Mouse (Mus musculus): ENCODE results near the gene Dennd5a. TPM values are rescaled to one million over a fixed set of nuclear protein-coding genes. Genes with fewer than 3 reads are reported as not detected.

Gene Dennd5a
- polyA plus RNA-seq, 1 experiment from 2014 or later, result 31.6 TPM

DNA sequence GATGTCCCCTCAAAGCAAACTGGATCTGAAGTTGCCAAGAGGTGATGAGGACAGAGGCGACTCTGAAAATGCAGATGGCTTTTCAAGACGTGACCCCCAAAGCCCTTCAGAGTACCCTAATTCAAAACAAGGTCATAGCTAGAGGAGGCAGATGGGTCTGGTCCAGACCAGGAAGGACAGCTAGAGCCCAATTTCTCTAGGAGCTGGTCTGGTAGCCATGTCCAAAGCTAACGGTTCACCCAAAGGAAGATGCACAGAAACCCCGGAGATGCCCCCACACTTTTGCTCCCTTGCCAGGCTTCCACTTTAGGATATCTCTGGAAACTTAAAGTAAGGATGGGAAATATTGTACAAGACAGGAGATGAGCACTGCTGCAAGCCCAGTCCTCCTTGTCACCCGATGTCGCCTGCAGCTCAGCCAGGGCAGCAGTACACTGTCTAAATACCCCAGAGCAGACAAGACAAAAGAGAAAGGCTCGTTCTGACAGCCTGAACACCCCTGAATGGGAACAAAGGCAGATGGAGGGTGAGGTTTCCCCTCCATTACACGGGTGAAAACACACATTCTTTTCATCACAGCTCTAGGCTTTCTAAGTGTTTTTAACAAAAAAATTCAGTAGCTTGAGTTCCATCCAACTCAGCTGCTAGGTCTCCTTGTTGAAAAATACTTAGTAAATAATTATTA is 110.4 kb downstream of the Dennd5a start:
- H3K36me3 ChIP-seq, result no peaks in the 10 kb centered on the region
- no peaks in the 10 kb centered on the region for H3K4me1 ChIP-seq
- WGBS, result 58% methylated on average over 8 of the region's 8 CpGs
- no peak overlapping the region for H3K4me2 ChIP-seq
- ATAC-seq (replicated peaks; ENCODE audit: low FRiP score), result no peak
- no peak overlapping the region for H3K4me3 ChIP-seq (replicated peaks)
- no peak overlapping the region for H3K27ac ChIP-seq
- H3K27me3 ChIP-seq, result no peaks in the 10 kb centered on the region
- H3K9ac ChIP-seq, result no peak overlapping the region
- no peaks in the 10 kb centered on the region for H3K9me3 ChIP-seq (replicated peaks)

DNA sequence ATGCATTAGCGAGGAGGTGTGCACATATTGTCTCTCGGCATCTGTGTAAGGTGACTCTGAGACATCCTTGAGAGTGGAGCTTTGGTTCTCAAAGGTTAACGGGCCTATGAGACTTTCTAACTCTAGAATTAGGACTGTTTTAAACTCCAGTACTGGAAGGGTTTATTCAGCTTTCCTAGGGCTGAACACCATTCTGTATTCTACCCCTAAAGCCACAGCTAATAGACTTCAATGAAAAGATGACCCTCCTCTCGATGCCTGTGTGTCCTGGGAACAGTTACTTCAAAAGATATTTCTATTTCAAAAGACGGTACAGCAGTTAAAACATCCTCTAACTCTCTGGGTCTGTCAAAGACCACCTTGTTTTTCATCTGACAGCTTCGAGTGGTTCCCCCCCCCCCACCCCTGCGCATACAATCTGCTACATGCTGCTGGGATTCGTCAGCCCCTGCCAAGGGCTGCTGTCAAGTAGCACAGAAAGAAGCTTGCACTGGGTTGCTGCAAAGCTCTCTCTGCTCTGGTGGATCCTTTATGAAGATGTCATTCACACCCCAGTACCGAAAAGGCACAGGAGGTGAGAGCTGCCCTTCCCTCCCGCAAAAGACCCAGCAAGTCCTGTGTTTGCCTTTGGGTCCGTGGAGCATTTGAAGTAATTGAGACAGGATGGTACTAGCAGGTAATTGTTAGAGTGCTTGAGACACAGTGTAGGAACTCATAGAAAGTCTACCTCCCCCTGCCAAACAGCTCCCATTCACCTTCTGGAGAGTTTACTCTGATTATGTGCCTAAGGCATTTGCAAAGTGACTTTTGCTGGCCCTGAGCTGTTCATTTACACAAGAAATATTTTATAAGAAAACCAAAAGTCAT is 111.2 kb downstream of the Dennd5a start:
- no peaks in the 10 kb centered on the region for H3K9me3 ChIP-seq (replicated peaks)
- no peak for ATAC-seq (replicated peaks; ENCODE audit: low FRiP score)
- WGBS, result 43% methylated on average over 11 of the region's 11 CpGs

DNA sequence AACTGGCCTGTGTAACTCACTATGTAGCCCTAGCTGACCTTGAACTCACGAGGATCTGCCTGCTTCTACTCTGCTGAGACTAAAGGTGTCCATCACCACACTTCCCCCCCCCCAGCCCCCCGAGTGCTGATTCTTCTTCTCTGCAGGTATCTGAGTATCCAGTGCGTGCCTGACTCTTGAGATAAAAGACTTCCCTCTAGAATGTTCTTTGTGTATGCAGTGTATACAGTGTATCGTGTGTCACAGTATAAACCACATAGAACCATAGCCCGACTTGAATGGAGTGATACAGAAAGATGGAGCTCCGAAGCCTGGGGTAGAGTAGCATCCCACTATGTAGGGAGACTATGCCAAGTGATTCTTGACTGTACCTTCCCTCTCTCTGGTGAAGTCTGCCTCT is 116.2 kb downstream of the Dennd5a start:
- H3K4me1 ChIP-seq, result no peaks in the 10 kb centered on the region
- H3K36me3 ChIP-seq, result no peaks in the 10 kb centered on the region
- H3K4me2 ChIP-seq, result no peak overlapping the region
- no peak for ATAC-seq (replicated peaks; ENCODE audit: low FRiP score)
- H3K9ac ChIP-seq, result no peak overlapping the region
- no peak overlapping the region for H3K27ac ChIP-seq
- WGBS, result 85% methylated on average over 6 of the region's 6 CpGs
- no peaks in the 10 kb centered on the region for H3K27me3 ChIP-seq
- no peak overlapping the region for H3K4me3 ChIP-seq (replicated peaks)
- no peaks in the 10 kb centered on the region for H3K9me3 ChIP-seq (replicated peaks)

More for the DNA sequence above, 111.2 kb downstream of the Dennd5a start:
- Histone ChIP-seq H3K4me1 (no peaks in the 10 kb centered on the region), H3K9ac (no peak overlapping the region), H3K27ac (no peak overlapping the region), H3K36me3 (no peaks in the 10 kb centered on the region), H3K4me2 (no peak overlapping the region), H3K27me3 (no peaks in the 10 kb centered on the region), H3K4me3 (replicated peaks) (no peak overlapping the region)

Other genes starting within 250 kb of the Dennd5a start
- gene BC051019, start 236.6 kb downstream of the Dennd5a start, polyA plus RNA-seq (2015; fragmentation: Nextera tagmentation; extraction: Ambion mirVana), result 0.19 TPM in 1 of 2 replicates, not detected in the other
- 0.24 TPM in 1 of 2 replicates, not detected in the other for gene Ascl3, start 228.7 kb downstream of the Dennd5a start, polyA plus RNA-seq (2015; fragmentation: Nextera tagmentation; extraction: Ambion mirVana)
- gene Tmem9b, start 207.6 kb downstream of the Dennd5a start, polyA plus RNA-seq (2015; fragmentation: Nextera tagmentation; extraction: Ambion mirVana), result 52.0 and 55.4 TPM in 2 replicates
- gene Nrip3, start 178.4 kb downstream of the Dennd5a start, polyA plus RNA-seq (2015; fragmentation: Nextera tagmentation; extraction: Ambion mirVana), result 0.53 and 0.57 TPM in 2 replicates
- 0.89 and 1.0 TPM in 2 replicates for gene Scube2, start 94.8 kb downstream of the Dennd5a start, polyA plus RNA-seq (2015; fragmentation: Nextera tagmentation; extraction: Ambion mirVana)
- gene Tmem41b, start 26.5 kb upstream of the Dennd5a start, polyA plus RNA-seq (2015; fragmentation: Nextera tagmentation; extraction: Ambion mirVana), result 59.5 and 69.1 TPM in 2 replicates
- 53.8 and 54.3 TPM in 2 replicates for gene Ipo7, start 57.8 kb upstream of the Dennd5a start, polyA plus RNA-seq (2015; fragmentation: Nextera tagmentation; extraction: Ambion mirVana)
- gene Zfp143, start 100.7 kb upstream of the Dennd5a start, polyA plus RNA-seq (2015; fragmentation: Nextera tagmentation; extraction: Ambion mirVana), result 19.0 and 21.0 TPM in 2 replicates
- 25.1 and 26.6 TPM in 2 replicates for gene Wee1, start 161.6 kb upstream of the Dennd5a start, polyA plus RNA-seq (2015; fragmentation: Nextera tagmentation; extraction: Ambion mirVana)